Mouse (Mus musculus) neural tube, embryonic 12.5 days (tissue): ENCODE measurements around the gene Tbc1d20. TPM values are rescaled to one million over a fixed set of nuclear protein-coding genes. Genes with fewer than 3 reads are reported as not detected.
"Not testable (repeated sequence)": the region's sequence is repeated elsewhere in the genome, so short reads cannot be mapped to it uniquely, and the experiment has no call there.

ENCODE experiments used
- ATAC-seq: fragments of 200-750 bp; cut with Nextera tagmentation; 2 replicates; pipeline ENCODE4 v1.8.0; 2017; ENCODE audit warnings: low read depth, mild to moderate bottlenecking, moderate TSS enrichment, moderate library complexity; ENCODE audit not compliant: low FRiP score
- H3K27ac ChIP-seq: fragments of 300-500 bp; sonication (generic); 2 replicates; pipeline ENCODE4 v1.5.1; 2016
- H3K27me3 ChIP-seq: fragments of 300-500 bp; sonication (generic); replicated peaks from 2 replicates; pipeline ENCODE4 v1.6.1; 2016; ENCODE audit warnings: mild to moderate bottlenecking
- H3K36me3 ChIP-seq: fragments of 300-500 bp; sonication (generic); 2 replicates; pipeline ENCODE4 v1.6.1; 2016; ENCODE audit warnings: mild to moderate bottlenecking
- H3K4me1 ChIP-seq: fragments of 300-500 bp; sonication (generic); 2 replicates; pipeline ENCODE4 v1.6.1; 2016
- H3K4me2 ChIP-seq: fragments of 300-500 bp; sonication (generic); replicated peaks from 2 replicates; pipeline ENCODE4 v1.6.1; 2016; ENCODE audit warnings: mild to moderate bottlenecking
- H3K4me3 ChIP-seq: fragments of 300-500 bp; sonication (generic); 2 replicates; pipeline ENCODE4 v1.5.1; 2016
- H3K9ac ChIP-seq: fragments of 300-500 bp; sonication (generic); 2 replicates; pipeline ENCODE4 v1.6.1; 2016; ENCODE audit warnings: mild to moderate bottlenecking
- H3K9me3 ChIP-seq: fragments of 300-500 bp; sonication (generic); 2 replicates; pipeline ENCODE4 v1.6.1; 2016; ENCODE audit warnings: mild to moderate bottlenecking
- WGBS: fragments of 180-500 bp; shearing (Covaris S2); methylation state at CpG from one replicate; pipeline ENCODE4 v1.1.7; 2016; 5-methylcytosine and 5-hydroxymethylcytosine counted together
- polyA plus RNA-seq: library from polyadenylated mRNA; unstranded; fragments of >200 nt; fragmentation: Nextera tagmentation; extraction: Ambion mirVana; gene quantifications from 2 replicates; pipeline ENCODE4 v1.2.1, GENCODE M21; 2016

Tbc1d20 gene
- 40.0 and 40.4 TPM in 2 replicates for polyA plus RNA-seq

- H3K9ac ChIP-seq = peak within 1 kb of the TSS; percentile 91
- H3K9me3 ChIP-seq = no peaks in the 10 kb centered on the region
- H3K4me2 ChIP-seq = peak within 1 kb of the TSS; percentile 78
- peak within 1 kb of the TSS; percentile 97 for H3K4me3 ChIP-seq
- ATAC-seq = peak; percentile 97
- no peaks in the 10 kb centered on the region for H3K27me3 ChIP-seq
- peaks cover 16% of the 10 kb centered on the region for H3K4me1 ChIP-seq
- no peaks in the 10 kb centered on the region; the same call in 1 of the 2 replicates for H3K36me3 ChIP-seq
- WGBS = 1% methylated on average over 69 of the region's 70 CpGs
- H3K27ac ChIP-seq = peak within 1 kb of the TSS; percentile 59; the same call in 1 of the 2 replicates
Observed at GRCm38 (mm10) chr2:152293727-152294475, at the start of gene Tbc1d20. TSS of gene Tbc1d20 (plus strand) at chr2:152293828.

- no peak overlapping the region for H3K4me3 ChIP-seq
- 97% methylated on average over 1 of the region's 1 CpGs for WGBS
- no peak for ATAC-seq
Observed at GRCm38 (mm10) chr2:152247213-152247612, 46.4 kb upstream of the Tbc1d20 start.

GRCm38 (mm10) chr2:152250511-152250910, 43.1 kb upstream of the Tbc1d20 start:
- no peaks in the 10 kb centered on the region for H3K27me3 ChIP-seq
- no peak overlapping the region for H3K4me2 ChIP-seq
- ATAC-seq = no peak
- H3K9me3 ChIP-seq = no peaks in the 10 kb centered on the region
- peaks cover 37% of the 10 kb centered on the region for H3K36me3 ChIP-seq
- H3K4me3 ChIP-seq = no peak overlapping the region
- no peak overlapping the region for H3K27ac ChIP-seq
- H3K9ac ChIP-seq = no peak overlapping the region
- H3K4me1 ChIP-seq = no peaks in the 10 kb centered on the region
- 90% methylated on average over 4 of the region's 4 CpGs for WGBS

More at GRCm38 (mm10) chr2:152247213-152247612, 46.4 kb upstream of the Tbc1d20 start:
- Histone ChIP-seq H3K9ac (no peak overlapping the region), H3K27ac (no peak overlapping the region), H3K4me2 (no peak overlapping the region), H3K4me1 (no peaks in the 10 kb centered on the region), H3K27me3 (no peaks in the 10 kb centered on the region), H3K36me3 (peaks cover 13% of the 10 kb centered on the region), H3K9me3 (no peaks in the 10 kb centered on the region)

DNA sequence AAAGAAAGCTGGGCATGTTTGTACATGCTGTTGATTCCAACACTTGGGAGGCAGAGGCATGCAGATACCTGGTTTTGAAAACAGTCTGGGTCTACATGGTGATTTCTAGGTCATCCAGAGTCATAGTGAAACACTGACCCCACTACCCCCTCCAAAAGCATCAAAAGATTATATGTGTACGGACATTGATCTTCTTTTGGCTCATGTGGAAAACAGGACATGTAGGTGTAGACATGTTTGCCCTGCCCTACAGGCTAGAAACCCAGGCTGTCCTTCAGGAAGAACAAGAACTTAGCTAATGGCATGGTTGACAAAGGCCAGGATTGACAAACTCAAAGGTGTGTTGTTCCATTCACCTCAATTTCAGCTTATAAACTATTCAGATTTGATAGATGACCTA, 33.9 kb upstream of the Tbc1d20 start:
- Histone ChIP-seq H3K4me2 (no peak overlapping the region), H3K27me3 (no peaks in the 10 kb centered on the region), H3K4me1 (no peaks in the 10 kb centered on the region), H3K36me3 (peaks cover 69% of the 10 kb centered on the region), H3K27ac (no peak overlapping the region), H3K9ac (no peak overlapping the region), H3K4me3 (no peak overlapping the region), H3K9me3 (no peaks in the 10 kb centered on the region)
- ATAC-seq = no peak
- WGBS = 90% methylated on average over 1 of the region's 1 CpGs

- Histone ChIP-seq H3K27ac (no peak overlapping the region), H3K9me3 (no peaks in the 10 kb centered on the region), H3K27me3 (no peaks in the 10 kb centered on the region), H3K4me3 (no peak overlapping the region), H3K4me1 (no peaks in the 10 kb centered on the region), H3K36me3 (peaks cover 78% of the 10 kb centered on the region), H3K4me2 (no peak overlapping the region), H3K9ac (no peak overlapping the region)
- no peak for ATAC-seq
- 90% methylated on average over 2 of the region's 2 CpGs for WGBS
Observed at GRCm38 (mm10) chr2:152273639-152274038, 20.0 kb upstream of the Tbc1d20 start.

- Histone ChIP-seq H3K9me3 (no peaks in the 10 kb centered on the region), H3K4me2 (no peak overlapping the region), H3K4me1 (no peaks in the 10 kb centered on the region), H3K27ac (no peak overlapping the region), H3K27me3 (no peaks in the 10 kb centered on the region), H3K4me3 (no peak overlapping the region), H3K36me3 (peaks cover 73% of the 10 kb centered on the region), H3K9ac (no peak overlapping the region)
- 97% methylated on average over 3 of the region's 3 CpGs for WGBS
- no peak for ATAC-seq
Observed at GRCm38 (mm10) chr2:152281407-152281806, 12.2 kb upstream of the Tbc1d20 start.

GRCm38 (mm10) chr2:152287560-152287959, 6.1 kb upstream of the Tbc1d20 start:
- no peak for ATAC-seq
- Histone ChIP-seq H3K4me3 (no peak overlapping the region), H3K27ac (no peak overlapping the region), H3K9me3 (no peaks in the 10 kb centered on the region), H3K36me3 (peaks cover 43% of the 10 kb centered on the region), H3K4me1 (no peaks in the 10 kb centered on the region), H3K9ac (no peak overlapping the region), H3K4me2 (no peak overlapping the region), H3K27me3 (no peaks in the 10 kb centered on the region)
- 92% methylated on average over 5 of the region's 5 CpGs for WGBS

GRCm38 (mm10) chr2:152288046-152288445, 5.6 kb upstream of the Tbc1d20 start:
- no peak for ATAC-seq
- no peaks in the 10 kb centered on the region for H3K9me3 ChIP-seq
- no peak overlapping the region for H3K27ac ChIP-seq
- no peak overlapping the region for H3K9ac ChIP-seq
- H3K36me3 ChIP-seq = peaks cover 38% of the 10 kb centered on the region
- no peak overlapping the region for H3K4me3 ChIP-seq
- no peak overlapping the region for H3K4me2 ChIP-seq
- WGBS = 83% methylated on average over 8 of the region's 8 CpGs
- no peaks in the 10 kb centered on the region for H3K27me3 ChIP-seq
- no peaks in the 10 kb centered on the region for H3K4me1 ChIP-seq

- not testable (repeated sequence) for H3K27me3 ChIP-seq, H3K9ac ChIP-seq, H3K27ac ChIP-seq, H3K4me3 ChIP-seq, ATAC-seq, H3K4me2 ChIP-seq, H3K4me1 ChIP-seq, H3K9me3 ChIP-seq
- peaks cover 22% of the 10 kb centered on the region for H3K36me3 ChIP-seq
- WGBS = 91% methylated on average over 2 of the region's 2 CpGs
Observed at GRCm38 (mm10) chr2:152289623-152290022, 4.0 kb upstream of the Tbc1d20 start.

- Histone ChIP-seq H3K36me3 (peaks cover 4% of the 10 kb centered on the region; the same call in 1 of the 2 replicates), H3K9me3 (no peaks in the 10 kb centered on the region), H3K27me3 (no peaks in the 10 kb centered on the region), H3K4me3 (no peak overlapping the region), H3K27ac (no peak overlapping the region), H3K9ac (no peak overlapping the region), H3K4me2 (no peak overlapping the region), H3K4me1 (peaks cover 16% of the 10 kb centered on the region)
- WGBS = 56% methylated on average over 2 of the region's 2 CpGs
- ATAC-seq = no peak
Observed at GRCm38 (mm10) chr2:152292475-152292874, 1.2 kb upstream of the Tbc1d20 start.

GRCm38 (mm10) chr2:152293179-152293726, 375 bp upstream of the Tbc1d20 start:
- H3K27ac ChIP-seq = no peak overlapping the region
- peaks cover 16% of the 10 kb centered on the region for H3K4me1 ChIP-seq
- H3K9me3 ChIP-seq = no peaks in the 10 kb centered on the region
- H3K4me2 ChIP-seq = peak overlapping the region; percentile 78
- H3K4me3 ChIP-seq = peak overlapping the region; percentile 97
- ATAC-seq = peak; percentile 68
- no peaks in the 10 kb centered on the region; the same call in 1 of the 2 replicates for H3K36me3 ChIP-seq
- peak overlapping the region; percentile 91; the same call in 1 of the 2 replicates for H3K9ac ChIP-seq
- H3K27me3 ChIP-seq = no peaks in the 10 kb centered on the region
- 2% methylated on average over 15 of the region's 15 CpGs for WGBS

- ATAC-seq = no peak
- 41% methylated on average over 5 of the region's 5 CpGs for WGBS
- Histone ChIP-seq H3K36me3 (no peaks in the 10 kb centered on the region; the same call in 1 of the 2 replicates), H3K9me3 (no peaks in the 10 kb centered on the region), H3K27ac (no peak overlapping the region), H3K4me1 (peaks cover 16% of the 10 kb centered on the region), H3K4me2 (peak overlapping the region; percentile 78), H3K4me3 (peak overlapping the region; percentile 97), H3K9ac (peak overlapping the region; percentile 91), H3K27me3 (no peaks in the 10 kb centered on the region)
Observed at GRCm38 (mm10) chr2:152294541-152294940, 913 bp downstream of the Tbc1d20 start.
